ENCODE assay signal across 24 mouse cellular contexts in the genomic region with DNA sequence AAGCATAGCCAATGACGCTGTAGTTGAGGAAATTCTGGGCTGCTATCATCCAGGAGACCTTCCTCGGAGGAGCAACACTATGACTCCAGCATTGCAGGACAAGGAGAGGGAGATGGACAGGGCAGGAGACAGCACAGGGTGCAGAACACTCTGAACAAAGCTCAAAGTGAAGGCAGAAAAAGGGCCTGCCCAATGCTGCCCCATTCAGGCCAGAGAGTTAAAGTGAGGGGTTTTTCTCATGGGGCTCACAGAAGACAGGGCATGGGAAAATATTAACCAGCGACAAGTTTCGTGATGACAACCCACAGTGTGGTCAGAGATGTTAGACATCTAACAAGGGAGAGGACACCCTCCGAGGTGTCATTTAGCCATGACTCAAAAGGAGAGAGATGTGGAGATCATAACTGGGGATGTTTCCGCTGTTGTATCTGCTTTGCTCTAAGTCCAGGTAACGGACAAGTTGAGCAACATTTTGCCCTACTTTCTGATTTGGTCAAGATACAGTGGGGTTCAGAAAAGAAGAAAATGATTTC. TPM values are rescaled to one million over a fixed set of nuclear protein-coding genes. Genes with fewer than 3 reads are reported as not detected.
"Had no signal": no experiment of that assay in that cellular context is flagged by ENCODE, and none has a peak within 500 bp of the region (broad histone marks: within the 10 kb centered on the region; RNA-seq: fewer than 3 reads in every experiment).

No protein-coding gene starts in this region.

- H3K9me3 ChIP-seq: lung, embryonic 15.5 days; midbrain, embryonic 10.5 days; midbrain, embryonic 12.5 days; neural tube, embryonic 13.5 days; neural tube, embryonic 15.5 days; stomach, embryonic 15.5 days had no signal

- H3K9ac ChIP-seq: lung, embryonic 15.5 days; midbrain, embryonic 12.5 days; neural tube, embryonic 13.5 days; neural tube, embryonic 15.5 days; stomach, embryonic 15.5 days had no signal

- H3K4me1 ChIP-seq: lung, embryonic 15.5 days; midbrain, embryonic 10.5 days; midbrain, embryonic 12.5 days; neural tube, embryonic 13.5 days; neural tube, embryonic 15.5 days; stomach, embryonic 15.5 days had no signal

- H3K36me3 ChIP-seq: lung, embryonic 15.5 days; midbrain, embryonic 10.5 days; midbrain, embryonic 12.5 days; neural tube, embryonic 13.5 days; neural tube, embryonic 15.5 days; stomach, embryonic 15.5 days had no signal

- H3K27ac ChIP-seq: lung, embryonic 15.5 days; midbrain, embryonic 10.5 days; midbrain, embryonic 12.5 days; neural tube, embryonic 13.5 days; neural tube, embryonic 15.5 days; stomach, embryonic 15.5 days; stomach, postnatal 0 days had no signal

- DNase-seq: lung, adult 2 months; lung, postnatal 14 days; lung, postnatal 36 days; midbrain, embryonic 14.5 days; retina, postnatal 1 day; right cerebral cortex, adult 18-20 months; right cerebral cortex, postnatal 25 days; thymus, adult 2 months; thymus, postnatal 25 days; thymus, postnatal 4 days had no signal

- H3K27me3 ChIP-seq: neural tube, embryonic 13.5 days; neural tube, embryonic 15.5 days had no signal

- H3K4me3 ChIP-seq: lung, embryonic 15.5 days; midbrain, embryonic 10.5 days; midbrain, embryonic 12.5 days; myocyte; neural tube, embryonic 13.5 days; neural tube, embryonic 15.5 days; stomach, embryonic 15.5 days had no signal

- ATAC-seq: lung, postnatal 0 days; midbrain, embryonic 16.5 days had no signal

- H3K4me2 ChIP-seq: lung, embryonic 15.5 days; midbrain, embryonic 12.5 days; neural tube, embryonic 13.5 days; neural tube, embryonic 15.5 days; stomach, embryonic 15.5 days had no signal

RNA-seq across cellular contexts. Expression of a gene that starts 48.2 kb away (rescaled TPM):
- total RNA-seq: megakaryocyte, adult 5-6 weeks; megakaryocyte-erythroid progenitor cell, adult 5-6 weeks had no signal
- polyA plus RNA-seq: midbrain, embryonic 10.5 days; midbrain, embryonic 12.5 days; midbrain, embryonic 14.5 days; midbrain, embryonic 16.5 days; myocyte; neural tube, embryonic 11.5 days; neural tube, embryonic 13.5 days; testis, adult 2 months had no signal
